Mouse (Mus musculus): Measurements from ENCODE around the gene Hes1. TPM values are rescaled to one million over a fixed set of nuclear protein-coding genes. Genes with fewer than 3 reads are reported as not detected.
"Not testable (repeated sequence)": the region's sequence is repeated elsewhere in the genome, so short reads cannot be mapped to it uniquely, and the experiment has no call there.

The Hes1 gene
- total and polyA plus RNA-seq, 2 experiments from 2014 or later: 19.3 to 24.9 TPM

- Histone ChIP-seq H3K9me3 (replicated peaks; ENCODE audit: control insufficient read depth, low read length) (no peaks in the 10 kb centered on the region), H3K4me2 (ENCODE audit: low read depth, low read length) (no peak overlapping the region), H3K9ac (replicated peaks; ENCODE audit: low read depth, low read length) (no peak overlapping the region), H3K36me3 (replicated peaks; ENCODE audit: control insufficient read depth, insufficient read depth, low read length) (no peaks in the 10 kb centered on the region), H3K27ac (ENCODE audit: low read depth) (no peak overlapping the region), H3K27me3 (ENCODE audit: control insufficient read depth, insufficient read depth, low read length) (no peaks in the 10 kb centered on the region; the same call in 1 of the 2 replicates), H3K4me3 (ENCODE audit: low read depth, low read length) (no peak overlapping the region), H3K4me1 (ENCODE audit: control insufficient read depth, insufficient read depth) (no peaks in the 10 kb centered on the region)
- no peak for TF ChIP-seq EP300 (IDR thresholded peaks at IDR 0.05; ENCODE audit: low read depth)
- WGBS: 68% methylated on average over 6 of the region's 6 CpGs
- DNase-seq (ENCODE audit: low spot score) (no peak), ATAC-seq (ENCODE audit: insufficient read depth, low read depth) (no peak)
These were observed 39.3 kb downstream of the Hes1 start for GRCm38 (mm10) chr16:30103495-30103894.

DNA sequence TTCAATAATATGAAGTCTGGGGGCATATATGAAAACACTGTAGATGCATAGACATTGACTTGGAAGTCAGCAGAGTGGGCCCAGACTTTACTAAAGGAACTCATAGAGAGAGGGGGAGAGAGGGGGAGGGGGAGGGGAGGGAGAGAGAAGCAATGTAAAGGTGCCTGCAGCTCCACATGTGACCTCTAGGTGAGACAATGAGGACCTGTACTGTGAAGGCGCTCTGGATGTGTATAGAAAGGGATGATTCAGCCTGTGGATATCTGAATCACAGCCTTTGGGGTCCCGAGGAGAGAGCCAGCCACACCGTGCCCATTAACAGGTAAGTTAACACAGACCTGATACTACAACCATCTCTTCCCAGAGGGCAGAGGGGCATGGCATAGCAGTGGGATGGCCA lies 40.2 kb downstream of the Hes1 start:
- H3K4me3 ChIP-seq (ENCODE audit: low read depth, low read length): no peak overlapping the region
- DNase-seq (ENCODE audit: low spot score): no peak
- H3K4me1 ChIP-seq (ENCODE audit: control insufficient read depth, insufficient read depth): no peaks in the 10 kb centered on the region
- H3K36me3 ChIP-seq (replicated peaks; ENCODE audit: control insufficient read depth, insufficient read depth, low read length): no peaks in the 10 kb centered on the region
- H3K27ac ChIP-seq (ENCODE audit: low read depth): no peak overlapping the region
- H3K9ac ChIP-seq (replicated peaks; ENCODE audit: low read depth, low read length): no peak overlapping the region
- ATAC-seq (ENCODE audit: insufficient read depth, low read depth): no peak
- peaks cover under 1% of the 10 kb centered on the region; the same call in 1 of the 2 replicates for H3K9me3 ChIP-seq (replicated peaks; ENCODE audit: control insufficient read depth, low read length)
- no peak for TF ChIP-seq EP300 (IDR thresholded peaks at IDR 0.05; ENCODE audit: low read depth)
- no peak for TF ChIP-seq CTCF (IDR thresholded peaks at IDR 0.05; ENCODE audit: low read depth)
- H3K27me3 ChIP-seq (ENCODE audit: control insufficient read depth, insufficient read depth, low read length): no peaks in the 10 kb centered on the region; the same call in 1 of the 2 replicates
- H3K4me2 ChIP-seq (ENCODE audit: low read depth, low read length): no peak overlapping the region
- 88% methylated on average over 3 of the region's 3 CpGs for WGBS

DNA sequence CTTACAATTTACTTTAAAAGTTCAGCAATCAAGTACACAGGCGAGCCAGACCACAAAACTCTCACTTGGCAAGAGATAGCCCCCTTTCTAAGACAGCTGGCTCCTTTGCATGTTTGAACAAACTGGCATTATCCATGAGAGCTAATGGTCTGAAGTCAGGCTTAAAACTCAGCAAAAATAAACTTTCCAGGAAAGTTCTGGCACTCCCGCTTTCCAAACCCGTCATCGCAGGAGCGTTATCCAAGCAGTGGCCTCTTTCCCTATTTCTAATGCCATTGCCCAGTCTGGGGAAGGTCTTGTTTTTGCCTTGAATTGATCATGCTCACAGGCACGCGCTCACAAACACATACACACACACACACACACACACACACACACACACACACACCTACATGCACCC lies 41.3 kb downstream of the Hes1 start:
- TF ChIP-seq CTCF (IDR thresholded peaks at IDR 0.05; ENCODE audit: low read depth): no peak
- TF ChIP-seq EP300 (IDR thresholded peaks at IDR 0.05; ENCODE audit: low read depth): no peak
- H3K4me3 ChIP-seq (ENCODE audit: low read depth, low read length): no peak overlapping the region
- H3K9ac ChIP-seq (replicated peaks; ENCODE audit: low read depth, low read length): no peak overlapping the region
- no peak for ATAC-seq (ENCODE audit: insufficient read depth, low read depth)
- no peak for DNase-seq (ENCODE audit: low spot score)
- WGBS: 88% methylated on average over 7 of the region's 7 CpGs
- no peaks in the 10 kb centered on the region for H3K4me1 ChIP-seq (ENCODE audit: control insufficient read depth, insufficient read depth)
- H3K9me3 ChIP-seq (replicated peaks; ENCODE audit: control insufficient read depth, low read length): peaks cover 8% of the 10 kb centered on the region; the same call in 1 of the 2 replicates
- H3K27ac ChIP-seq (ENCODE audit: low read depth): no peak overlapping the region
- H3K4me2 ChIP-seq (ENCODE audit: low read depth, low read length): no peak overlapping the region
- H3K36me3 ChIP-seq (replicated peaks; ENCODE audit: control insufficient read depth, insufficient read depth, low read length): no peaks in the 10 kb centered on the region
- no peaks in the 10 kb centered on the region; the same call in 1 of the 2 replicates for H3K27me3 ChIP-seq (ENCODE audit: control insufficient read depth, insufficient read depth, low read length)

DNA sequence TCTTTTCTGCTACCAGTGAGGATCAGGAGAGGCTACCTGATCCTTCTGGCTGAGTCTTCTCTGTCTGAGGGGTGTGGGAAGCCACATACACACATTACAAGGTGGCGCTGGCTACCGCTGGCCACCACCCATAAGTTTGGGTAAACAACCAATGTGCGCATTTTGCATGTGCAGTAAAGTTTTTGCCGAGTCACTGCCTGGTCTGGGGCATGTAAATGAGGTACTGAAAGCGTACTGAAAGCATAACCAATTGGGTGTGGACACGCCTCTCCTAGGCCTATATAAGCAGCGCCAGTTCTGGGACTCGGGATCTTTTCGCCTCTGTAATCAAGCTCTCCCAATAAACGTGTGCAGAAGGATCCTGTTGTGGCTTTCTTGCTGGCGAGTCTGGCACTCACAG lies 44.0 kb downstream of the Hes1 start:
- H3K36me3 ChIP-seq (replicated peaks; ENCODE audit: control insufficient read depth, insufficient read depth, low read length); ATAC-seq (ENCODE audit: insufficient read depth, low read depth); H3K9ac ChIP-seq (replicated peaks; ENCODE audit: low read depth, low read length); H3K4me3 ChIP-seq (ENCODE audit: low read depth, low read length); H3K4me2 ChIP-seq (ENCODE audit: low read depth, low read length); H3K27ac ChIP-seq (ENCODE audit: low read depth); H3K27me3 ChIP-seq (ENCODE audit: control insufficient read depth, insufficient read depth, low read length); H3K9me3 ChIP-seq (replicated peaks; ENCODE audit: control insufficient read depth, low read length); DNase-seq (ENCODE audit: low spot score); H3K4me1 ChIP-seq (ENCODE audit: control insufficient read depth, insufficient read depth): not testable (repeated sequence)
- WGBS: 78% methylated on average over 11 of the region's 11 CpGs

DNA sequence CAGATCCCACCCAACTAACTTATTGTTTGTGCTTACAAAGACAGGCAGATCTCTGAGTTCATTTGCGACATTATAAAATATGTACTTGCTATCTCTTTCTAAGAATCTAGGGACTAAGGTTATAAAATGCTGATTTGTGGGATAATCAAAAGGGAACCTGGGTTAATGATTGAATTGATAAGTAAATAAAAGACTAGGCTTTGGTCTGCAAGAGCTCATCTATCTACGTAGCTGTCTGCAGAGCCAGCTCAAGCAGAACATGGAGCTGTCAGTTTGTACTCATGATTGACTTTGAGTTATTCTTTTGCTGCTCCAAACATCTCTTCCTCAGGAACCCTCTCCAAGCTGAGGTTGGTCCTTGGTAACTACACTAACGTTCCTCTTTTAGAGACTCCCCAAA lies 46.3 kb downstream of the Hes1 start:
- 94% methylated on average over 3 of the region's 3 CpGs for WGBS
- H3K36me3 ChIP-seq (replicated peaks; ENCODE audit: control insufficient read depth, insufficient read depth, low read length): no peaks in the 10 kb centered on the region
- no peak for TF ChIP-seq EP300 (IDR thresholded peaks at IDR 0.05; ENCODE audit: low read depth)
- no peak for TF ChIP-seq CTCF (IDR thresholded peaks at IDR 0.05; ENCODE audit: low read depth)

GRCm38 (mm10) chr16:30111069-30111468 lies 46.9 kb downstream of the Hes1 start:
- TF ChIP-seq CTCF (IDR thresholded peaks at IDR 0.05; ENCODE audit: low read depth) (no peak), EP300 (IDR thresholded peaks at IDR 0.05; ENCODE audit: low read depth) (no peak)

More for the DNA sequence above, 46.3 kb downstream of the Hes1 start:
- no peak overlapping the region for H3K27ac ChIP-seq (ENCODE audit: low read depth)
- no peaks in the 10 kb centered on the region for H3K4me1 ChIP-seq (ENCODE audit: control insufficient read depth, insufficient read depth)
- H3K4me2 ChIP-seq (ENCODE audit: low read depth, low read length): no peak overlapping the region
- no peak overlapping the region for H3K4me3 ChIP-seq (ENCODE audit: low read depth, low read length)
- ATAC-seq (ENCODE audit: insufficient read depth, low read depth) (no peak), DNase-seq (ENCODE audit: low spot score) (no peak)
- H3K9me3 ChIP-seq (replicated peaks; ENCODE audit: control insufficient read depth, low read length): peaks cover 8% of the 10 kb centered on the region; the same call in 1 of the 2 replicates
- no peak overlapping the region for H3K9ac ChIP-seq (replicated peaks; ENCODE audit: low read depth, low read length)
- H3K27me3 ChIP-seq (ENCODE audit: control insufficient read depth, insufficient read depth, low read length): no peaks in the 10 kb centered on the region; the same call in 1 of the 2 replicates

More at GRCm38 (mm10) chr16:30111069-30111468, 46.9 kb downstream of the Hes1 start:
- Histone ChIP-seq H3K9ac (replicated peaks; ENCODE audit: low read depth, low read length) (no peak overlapping the region), H3K36me3 (replicated peaks; ENCODE audit: control insufficient read depth, insufficient read depth, low read length) (no peaks in the 10 kb centered on the region), H3K27ac (ENCODE audit: low read depth) (no peak overlapping the region), H3K4me2 (ENCODE audit: low read depth, low read length) (no peak overlapping the region), H3K27me3 (ENCODE audit: control insufficient read depth, insufficient read depth, low read length) (no peaks in the 10 kb centered on the region; the same call in 1 of the 2 replicates), H3K9me3 (replicated peaks; ENCODE audit: control insufficient read depth, low read length) (peaks cover 8% of the 10 kb centered on the region; the same call in 1 of the 2 replicates), H3K4me1 (ENCODE audit: control insufficient read depth, insufficient read depth) (no peaks in the 10 kb centered on the region), H3K4me3 (ENCODE audit: low read depth, low read length) (no peak overlapping the region)
- ATAC-seq (ENCODE audit: insufficient read depth, low read depth) (no peak), DNase-seq (ENCODE audit: low spot score) (no peak)

Measured in heart, postnatal 0 days (tissue).